Mouse (Mus musculus) natural killer cell, adult 2 months (primary cell): ENCODE data around the gene Cldn19.
A peak's percentile ranks its signal among the peaks of the same experiment; 100 is the strongest.

Experiments used
- DNase-seq, 2 experiments: peaks; one replicate each; pipeline ENCODE4 v3.0.0; 2022; ENCODE audit warnings: low spot score in 2 of 2

Gene Cldn19

GRCm38 (mm10) chr4:119255351-119255750, at the start of gene Cldn19:
Cldn19 (plus strand) TSS chr4:119255414.
- no peak for DNase-seq

DNA sequence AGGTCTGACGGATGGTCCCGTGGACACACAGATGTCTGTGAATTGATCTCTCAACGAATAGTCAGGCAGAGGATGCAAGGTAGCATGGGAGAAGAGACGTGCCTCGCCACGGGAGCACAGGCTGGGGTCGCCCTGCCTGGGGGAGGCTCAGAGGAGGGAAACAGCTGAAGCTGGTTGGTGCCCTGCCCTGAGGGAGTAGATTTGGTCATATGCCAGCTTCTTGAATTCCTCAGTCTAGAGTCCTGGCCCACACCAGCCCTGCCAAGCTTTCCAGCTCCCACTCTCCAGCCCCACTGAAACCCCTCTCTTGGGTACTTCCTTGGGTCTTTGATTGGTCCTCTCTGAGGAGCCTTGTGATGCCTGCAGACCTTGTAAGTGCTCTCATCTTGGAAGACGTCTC, 38.5 kb upstream of the Cldn19 start:
- no peak for DNase-seq

- DNase-seq, result no peak
These were observed 37.0 kb upstream of the Cldn19 start, which contains the start of gene Tmem269 for GRCm38 (mm10) chr4:119218169-119218568. Tmem269 (minus strand) TSS chr4:119218217.

DNA sequence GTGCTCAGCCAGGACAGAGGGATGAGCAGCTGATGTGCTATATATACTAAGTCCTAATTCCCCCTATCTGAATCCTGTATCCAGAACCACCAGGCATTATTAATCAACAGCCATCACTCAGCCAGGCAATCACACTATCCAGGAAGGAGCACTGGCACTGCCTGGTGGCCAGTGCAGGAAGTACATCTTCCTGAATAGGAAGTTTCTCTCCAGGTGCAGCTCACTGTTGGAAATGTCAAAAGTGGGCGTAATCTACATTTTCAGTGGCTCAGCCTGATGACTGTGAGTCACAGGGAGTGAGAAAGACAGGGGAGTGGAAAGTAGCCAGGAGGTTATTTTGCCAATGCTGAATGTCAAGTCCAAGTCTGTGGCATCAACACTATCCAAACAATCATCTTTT, 31.5 kb upstream of the Cldn19 start:
- peak in 1 of 2 experiments; percentile 30 for DNase-seq

GRCm38 (mm10) chr4:119224534-119224933, 30.7 kb upstream of the Cldn19 start:
- no peak for DNase-seq

DNA sequence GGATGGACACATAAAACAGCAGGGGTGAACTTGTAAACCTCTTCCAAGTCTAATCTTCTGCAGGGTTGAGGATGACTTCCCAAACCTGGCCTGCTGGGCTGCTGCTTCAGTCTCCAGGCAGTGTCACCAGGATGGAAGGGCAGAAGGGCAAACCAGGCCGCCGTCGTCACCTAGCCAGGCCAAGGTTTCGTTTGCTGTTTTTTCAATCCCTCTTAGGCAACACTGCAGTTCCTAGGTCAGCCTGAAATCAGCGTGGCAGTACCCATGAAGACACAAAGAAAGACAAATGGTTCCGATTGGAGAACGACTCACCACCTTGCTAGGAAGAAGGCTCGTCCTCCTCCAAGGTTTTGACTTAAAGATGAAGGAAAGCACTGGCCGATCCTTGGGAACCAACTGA, 29.5 kb upstream of the Cldn19 start:
- no peak for DNase-seq

DNA sequence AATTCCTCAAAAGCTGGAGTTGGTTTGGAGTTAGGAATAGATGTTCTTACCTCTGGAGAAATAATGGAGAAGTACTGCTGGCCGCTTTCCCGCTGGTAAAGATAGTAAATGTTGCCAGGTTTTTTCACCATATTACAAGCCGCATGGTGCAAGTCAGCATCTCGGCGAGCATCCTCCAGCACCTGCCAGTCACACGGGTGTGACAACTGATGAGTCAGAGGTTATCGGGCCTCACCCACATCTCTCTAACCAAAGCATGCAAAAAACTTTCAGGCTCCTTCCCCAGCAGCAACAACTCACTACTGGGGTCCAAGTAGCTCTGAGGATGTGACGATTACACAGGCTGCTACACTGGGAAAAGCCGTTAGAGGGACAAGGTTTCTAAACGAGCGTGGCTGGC, 28.5 kb upstream of the Cldn19 start:
- no peak for DNase-seq

DNA sequence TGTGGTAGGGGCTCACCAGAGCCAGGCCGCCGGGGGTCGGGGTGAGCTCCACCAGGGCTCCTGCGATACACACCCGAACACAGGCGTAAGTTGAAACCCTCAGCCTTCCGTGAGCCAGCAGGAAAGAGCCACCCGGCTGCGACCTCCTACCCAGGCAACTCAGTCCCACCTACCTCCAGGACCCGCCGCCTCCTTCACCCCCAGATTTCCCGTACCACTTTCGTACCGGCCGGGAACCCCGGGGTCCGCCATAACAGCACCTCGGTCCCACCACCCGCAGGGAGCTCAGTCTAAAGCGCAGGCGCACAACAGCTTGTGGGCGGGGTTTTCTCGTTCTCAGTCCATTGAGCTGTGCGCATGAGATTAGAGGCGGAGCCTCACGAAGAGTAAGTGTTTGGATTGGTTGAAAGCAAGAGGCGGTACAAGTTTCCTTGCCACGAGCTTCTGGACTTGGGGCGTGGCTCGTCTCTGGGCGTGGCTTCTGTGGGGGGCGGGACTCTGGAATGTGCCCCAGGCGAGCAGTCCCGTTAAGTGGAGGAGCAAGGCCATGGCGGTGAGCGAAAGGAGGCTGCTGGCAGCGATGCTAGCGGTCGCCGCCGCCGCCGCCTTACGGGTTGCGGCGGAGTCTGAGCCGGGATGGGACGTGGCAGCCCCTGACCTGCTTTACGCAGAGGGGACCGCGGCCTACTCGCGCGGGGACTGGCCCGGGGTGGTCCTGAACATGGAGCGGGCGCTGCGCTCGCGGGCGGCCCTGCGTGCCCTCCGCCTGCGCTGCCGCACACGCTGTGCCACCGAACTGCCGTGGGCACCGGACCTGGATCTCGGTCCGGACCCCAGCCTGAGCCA, 22.6 kb upstream of the Cldn19 start, which contains the start of the genes AU022252 and P3h1:
Gene AU022252 (minus strand): TSS at position 303 of the 846 bp plus-strand sequence.
Gene P3h1 (plus strand): TSS at position 506 of the 846 bp plus-strand sequence.
- peak; percentile 99 for DNase-seq

DNA sequence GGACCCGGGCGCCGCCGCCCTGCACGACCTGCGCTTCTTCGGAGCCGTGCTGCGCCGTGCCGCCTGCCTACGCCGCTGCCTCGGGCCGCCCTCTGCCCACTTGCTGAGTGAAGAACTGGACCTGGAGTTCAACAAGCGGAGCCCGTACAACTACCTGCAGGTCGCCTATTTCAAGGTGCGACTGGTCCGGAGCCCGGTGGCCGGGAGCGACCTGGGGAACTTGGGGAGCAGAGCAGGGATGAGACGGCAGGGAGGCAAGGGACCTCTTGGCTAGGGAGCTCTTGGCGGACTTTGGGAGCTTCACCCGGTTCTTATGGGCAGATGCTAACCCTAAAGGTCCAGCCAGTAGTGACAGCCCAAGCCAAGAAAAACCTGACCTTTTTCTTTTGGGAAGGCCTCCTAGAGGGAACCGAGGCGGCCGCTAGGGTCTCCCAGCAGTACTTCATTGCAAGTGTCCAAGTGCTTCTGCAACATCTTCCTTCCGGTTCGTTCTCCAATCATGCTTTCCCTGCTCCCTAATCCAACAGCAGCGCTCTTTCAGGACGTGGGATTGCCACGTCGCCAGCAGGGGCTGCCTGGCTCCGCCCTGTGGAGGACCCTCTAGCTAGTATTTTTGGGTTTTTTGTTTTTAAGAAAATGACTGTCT, 21.8 kb upstream of the Cldn19 start:
- no peak for DNase-seq

GRCm38 (mm10) chr4:119234348-119234747, 20.9 kb upstream of the Cldn19 start:
- no peak for DNase-seq

DNA sequence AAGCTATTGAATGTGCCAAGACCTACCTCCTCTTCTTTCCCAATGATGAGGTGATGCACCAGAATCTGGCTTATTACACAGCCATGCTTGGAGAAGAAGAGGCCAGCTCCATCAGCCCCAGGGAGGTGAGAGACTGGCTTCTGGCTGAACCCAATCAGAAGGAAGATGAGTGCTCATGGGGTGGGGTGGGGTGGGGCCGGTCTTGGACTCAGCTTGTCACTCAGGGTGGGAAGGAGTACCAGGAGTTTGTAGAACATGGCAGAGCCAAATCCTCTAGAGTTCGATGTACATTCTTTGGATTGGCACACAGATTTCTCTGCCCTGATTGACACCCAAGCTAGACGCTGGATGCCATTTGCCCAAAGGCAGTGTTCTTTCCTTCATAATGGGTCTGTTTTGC, 16.6 kb upstream of the Cldn19 start:
- DNase-seq, result no peak

- DNase-seq, result peak; percentile 46 to 52
These were observed 16.0 kb upstream of the Cldn19 start for GRCm38 (mm10) chr4:119239181-119239682.

DNA sequence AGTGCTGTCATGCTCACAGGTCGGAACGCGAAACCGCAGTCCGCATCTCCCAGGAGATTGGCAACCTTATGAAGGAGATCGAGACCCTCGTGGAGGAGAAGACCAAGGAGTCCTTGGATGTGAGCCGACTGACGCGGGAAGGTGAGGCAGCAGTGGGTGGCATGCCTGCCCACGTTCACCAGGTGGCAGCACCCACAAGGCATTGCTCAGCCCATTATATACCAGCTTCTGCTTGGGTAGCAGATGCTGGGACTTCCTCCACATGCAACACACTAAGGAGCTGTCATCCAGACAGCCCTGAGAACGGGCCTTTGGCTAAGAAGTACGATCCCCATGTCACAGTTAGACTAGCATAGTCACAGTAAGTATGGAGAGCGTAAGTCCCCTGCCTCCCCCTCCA, 13.6 kb upstream of the Cldn19 start:
- peak in 1 of 2 experiments; percentile 15 for DNase-seq

- no peak for DNase-seq
These were observed 12.6 kb upstream of the Cldn19 start for GRCm38 (mm10) chr4:119242571-119242970.

DNA sequence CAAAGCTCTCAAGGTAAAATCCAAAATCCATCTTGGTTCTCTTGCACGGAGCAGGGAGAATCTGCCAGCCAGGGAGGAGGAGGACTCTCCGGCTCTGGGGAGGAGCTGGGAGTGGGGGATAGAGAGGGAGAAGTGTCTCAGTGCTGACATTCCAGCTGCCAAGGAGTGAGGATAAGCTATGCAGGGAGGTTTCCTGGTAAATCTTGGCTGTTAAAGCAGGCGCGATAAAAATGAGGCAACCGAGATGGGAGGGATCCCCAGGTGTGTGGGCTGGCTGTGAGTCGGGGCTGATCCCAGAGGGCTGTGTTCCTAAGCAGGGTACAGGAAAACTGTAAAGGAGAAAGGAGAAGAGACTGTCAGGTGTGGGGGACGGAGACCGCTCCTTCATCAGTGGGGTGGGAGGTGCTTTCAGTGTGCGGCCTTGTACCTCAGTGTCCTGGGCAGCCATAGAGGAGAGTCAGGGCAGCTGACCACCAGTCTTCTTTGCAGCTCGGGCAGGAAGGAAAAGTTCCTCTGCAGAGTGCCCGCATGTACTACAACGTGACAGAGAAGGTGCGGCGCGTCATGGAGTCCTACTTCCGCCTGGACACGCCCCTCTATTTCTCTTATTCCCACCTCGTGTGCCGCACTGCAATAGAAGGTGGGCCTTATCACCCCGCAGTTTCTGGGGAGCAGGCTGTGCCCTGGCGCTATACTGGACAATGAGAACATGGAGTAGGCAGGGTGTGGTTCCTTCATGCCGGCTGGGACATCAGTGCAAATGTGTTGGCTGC, 10.6 kb upstream of the Cldn19 start:
- no peak for DNase-seq

GRCm38 (mm10) chr4:119245556-119245955, 9.7 kb upstream of the Cldn19 start:
- DNase-seq, result no peak

- DNase-seq, result no peak
These were observed 9.3 kb upstream of the Cldn19 start for GRCm38 (mm10) chr4:119245961-119246360.

DNA sequence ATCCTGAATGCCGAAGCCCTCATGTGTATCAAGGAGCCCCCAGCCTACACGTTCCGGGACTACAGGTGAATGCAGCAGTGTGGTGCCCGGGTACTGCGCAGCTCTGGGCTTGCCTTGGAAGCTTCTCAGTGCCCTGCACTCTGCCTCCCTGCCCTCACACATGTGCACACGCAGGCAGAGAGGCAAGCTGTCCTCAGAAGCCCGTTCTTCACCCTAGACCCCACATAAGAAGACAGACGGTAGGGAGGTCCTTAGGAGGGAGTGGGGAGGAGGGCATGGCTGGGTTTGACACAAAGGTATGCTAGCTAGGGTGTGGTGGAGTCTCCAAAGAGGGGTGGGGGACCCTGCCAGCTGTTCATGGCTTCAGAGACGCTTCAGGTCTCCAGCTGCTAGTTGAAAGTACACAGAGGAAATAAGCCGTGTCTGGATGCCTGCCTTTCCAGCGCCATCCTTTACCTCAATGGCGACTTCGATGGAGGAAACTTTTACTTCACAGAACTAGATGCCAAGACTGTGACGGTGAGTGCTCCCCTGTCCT, 8.5 kb upstream of the Cldn19 start:
- DNase-seq, result no peak

DNA sequence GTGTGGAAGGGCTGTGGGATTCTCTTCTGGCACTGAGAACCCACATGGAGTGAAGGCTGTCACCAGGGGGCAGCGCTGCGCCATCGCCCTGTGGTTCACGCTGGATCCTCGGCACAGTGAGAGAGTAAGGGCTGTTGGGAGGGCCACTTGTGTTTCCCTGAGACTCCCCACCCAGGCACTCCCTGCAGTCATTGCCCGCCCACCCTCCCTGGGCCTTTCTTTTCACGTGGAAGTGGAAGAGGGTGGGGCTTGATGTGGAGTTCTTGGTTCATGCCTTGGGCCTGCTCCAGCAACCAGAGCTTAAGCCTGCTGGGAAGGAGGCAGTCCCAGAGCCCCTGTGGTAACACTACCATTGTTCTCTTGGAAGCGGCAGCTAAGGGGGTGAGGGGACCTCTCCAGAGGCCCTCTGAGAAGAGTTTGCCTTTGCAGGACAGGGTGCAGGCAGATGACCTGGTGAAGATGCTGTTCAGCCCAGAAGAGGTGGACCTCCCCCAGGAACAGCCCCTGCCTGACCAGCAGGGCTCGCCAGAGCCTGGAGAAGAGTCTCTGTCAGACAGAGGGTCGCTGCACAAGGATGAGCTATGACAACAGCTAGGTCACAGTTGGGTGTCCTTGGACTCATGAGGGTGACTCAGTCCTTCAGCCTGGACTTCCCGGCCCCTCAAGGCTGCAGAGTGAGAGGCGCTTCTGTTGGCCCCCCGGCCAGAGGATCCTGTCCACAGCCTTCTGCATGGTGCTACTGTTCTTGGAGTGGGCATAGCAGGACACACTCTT, 7.6 kb upstream of the Cldn19 start:
- peak; percentile 17 to 55 for DNase-seq

- no peak for DNase-seq
These were observed 6.7 kb upstream of the Cldn19 start for GRCm38 (mm10) chr4:119248407-119248965.
